Mouse (Mus musculus) neural tube, embryonic 14.5 days (tissue): Measurements from ENCODE around the gene Zfp280d. TPM values are rescaled to one million over a fixed set of nuclear protein-coding genes. Genes with fewer than 3 reads are reported as not detected.

Experiments
- ATAC-seq: fragments of 200-750 bp; cut with Nextera tagmentation; 2 replicates; pipeline ENCODE4 v1.8.0; 2017; ENCODE audit warnings: low read depth, mild to moderate bottlenecking, moderate TSS enrichment, moderate library complexity
- H3K27ac ChIP-seq: fragments of 300-500 bp; sonication (generic); 2 replicates; pipeline ENCODE4 v1.5.1; 2014; ENCODE audit warnings: low read depth, mild to moderate bottlenecking, control low read depth, low read length, moderate library complexity, mixed read lengths
- H3K27me3 ChIP-seq: fragments of 300-500 bp; sonication (generic); 2 replicates; pipeline ENCODE4 v1.6.1; 2014; ENCODE audit warnings: low read length; ENCODE audit not compliant: control insufficient read depth, insufficient read depth
- H3K36me3 ChIP-seq: fragments of 300-500 bp; sonication (generic); 2 replicates; pipeline ENCODE4 v1.6.1; 2014; ENCODE audit warnings: low read length, mixed read lengths; ENCODE audit not compliant: control insufficient read depth, insufficient read depth
- H3K4me1 ChIP-seq: fragments of 300-500 bp; sonication (generic); 2 replicates; pipeline ENCODE4 v1.6.1; 2014; ENCODE audit warnings: low read length; ENCODE audit not compliant: control insufficient read depth, insufficient read depth
- H3K4me2 ChIP-seq: fragments of 300-500 bp; sonication (generic); 2 replicates; pipeline ENCODE4 v1.6.1; 2014; ENCODE audit warnings: mild to moderate bottlenecking, low read depth, low read length, control low read depth
- H3K4me3 ChIP-seq: fragments of 300-500 bp; sonication (generic); 2 replicates; pipeline ENCODE4 v1.5.1; 2014; ENCODE audit warnings: low read depth, low read length, control low read depth, mixed read lengths
- H3K9ac ChIP-seq: fragments of 300-500 bp; sonication (generic); replicated peaks from 2 replicates; pipeline ENCODE4 v1.6.1; 2014; ENCODE audit warnings: low read depth, mild to moderate bottlenecking, control low read depth, low read length, mixed read lengths
- H3K9me3 ChIP-seq: fragments of 300-500 bp; sonication (generic); 2 replicates; pipeline ENCODE4 v1.6.1; 2016; ENCODE audit warnings: low read length; ENCODE audit not compliant: control insufficient read depth
- WGBS: fragments of 180-500 bp; shearing (Covaris S2); extraction: QIAGEN DNeasy Blood & Tissue Kit; methylation state at CpG from one replicate; pipeline ENCODE4 v1.1.7; 2014; 5-methylcytosine and 5-hydroxymethylcytosine counted together
- polyA plus RNA-seq: library from polyadenylated mRNA; unstranded; fragments of >200 nt; fragmentation: Nextera tagmentation; extraction: Ambion mirVana; gene quantifications from 2 replicates; pipeline ENCODE4 v1.2.1, GENCODE M21; 2014

Gene Zfp280d
- polyA plus RNA-seq, 1 experiment from 2014 or later, result 62.3 TPM

- Histone ChIP-seq H3K36me3 (0 out of 2 replicates have a peak, but pooled peaks cover 9% of the 10 kb centered on the region), H3K27me3 (no peaks in the 10 kb centered on the region), H3K4me3 (no peak overlapping the region), H3K9ac (no peak overlapping the region), H3K9me3 (no peaks in the 10 kb centered on the region), H3K27ac (no peak overlapping the region), H3K4me2 (no peak overlapping the region), H3K4me1 (no peaks in the 10 kb centered on the region)
- 87% methylated on average over 2 of the region's 2 CpGs for WGBS
- no peak for ATAC-seq
Observed at GRCm38 (mm10) chr9:72333221-72333620, 58.6 kb downstream of the Zfp280d start.

DNA sequence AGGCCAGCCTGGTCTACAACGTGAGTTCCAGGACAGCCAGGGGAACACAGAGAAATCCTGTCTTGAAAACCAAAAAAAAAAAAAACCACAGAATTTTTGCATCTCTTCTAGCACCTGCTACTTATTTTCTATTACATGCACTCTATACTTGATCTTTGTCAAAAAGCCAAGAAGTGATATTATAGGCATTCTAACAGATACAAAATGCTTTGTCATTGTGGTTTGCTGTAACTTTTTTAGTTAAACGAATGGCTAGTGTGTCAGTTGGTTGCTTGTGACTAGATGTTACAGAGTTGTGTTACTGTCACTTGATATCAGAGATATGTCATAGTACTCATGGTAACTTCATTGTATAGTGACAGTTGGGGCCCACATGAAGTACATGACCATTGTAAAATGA is 61.4 kb downstream of the Zfp280d start:
- H3K27ac ChIP-seq, result no peak overlapping the region
- H3K9me3 ChIP-seq, result no peaks in the 10 kb centered on the region
- no peak overlapping the region for H3K4me2 ChIP-seq
- ATAC-seq, result no peak
- H3K36me3 ChIP-seq, result peaks cover 9% of the 10 kb centered on the region; the same call in 1 of the 2 replicates
- no peaks in the 10 kb centered on the region for H3K27me3 ChIP-seq
- H3K9ac ChIP-seq, result no peak overlapping the region
- no peak overlapping the region for H3K4me3 ChIP-seq
- H3K4me1 ChIP-seq, result no peaks in the 10 kb centered on the region
- WGBS, result 96% methylated on average over 2 of the region's 2 CpGs

- Histone ChIP-seq H3K9me3 (no peaks in the 10 kb centered on the region), H3K4me1 (no peaks in the 10 kb centered on the region), H3K9ac (no peak overlapping the region), H3K27ac (no peak overlapping the region), H3K4me2 (no peak overlapping the region), H3K36me3 (peaks cover 4% of the 10 kb centered on the region; the same call in 1 of the 2 replicates), H3K4me3 (no peak overlapping the region), H3K27me3 (no peaks in the 10 kb centered on the region)
- no peak for ATAC-seq
- 94% methylated on average over 2 of the region's 2 CpGs for WGBS
Observed at GRCm38 (mm10) chr9:72339119-72339518, 64.5 kb downstream of the Zfp280d start.

DNA sequence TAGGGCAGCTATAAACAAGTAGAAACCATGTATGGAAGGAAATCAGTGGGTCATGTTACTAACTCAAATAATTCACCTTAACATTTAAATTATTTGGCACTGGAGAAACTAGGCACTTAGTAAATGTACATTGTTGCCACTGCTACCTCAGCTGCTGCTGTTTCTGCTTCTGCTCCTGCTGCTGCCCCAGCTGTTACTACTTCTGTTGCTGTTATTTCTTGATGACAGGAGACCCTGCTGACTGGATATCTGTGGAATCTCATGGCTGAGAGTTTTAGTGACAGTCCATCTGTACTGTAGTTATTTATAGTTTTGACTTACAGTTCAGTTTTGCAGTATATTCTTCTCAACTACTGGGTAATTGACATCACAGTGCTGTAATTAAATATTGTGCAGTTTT is 69.2 kb downstream of the Zfp280d start:
- peaks cover 4% of the 10 kb centered on the region; the same call in 1 of the 2 replicates for H3K36me3 ChIP-seq
- H3K9me3 ChIP-seq, result no peaks in the 10 kb centered on the region
- no peak overlapping the region for H3K27ac ChIP-seq
- no peak overlapping the region for H3K4me3 ChIP-seq
- H3K27me3 ChIP-seq, result no peaks in the 10 kb centered on the region
- H3K4me1 ChIP-seq, result no peaks in the 10 kb centered on the region
- ATAC-seq, result no peak
- H3K9ac ChIP-seq, result no peak overlapping the region
- H3K4me2 ChIP-seq, result no peak overlapping the region

GRCm38 (mm10) chr9:72372359-72372758 is 97.7 kb downstream of the Zfp280d start:
- Histone ChIP-seq H3K4me3 (no peak overlapping the region), H3K4me1 (no peaks in the 10 kb centered on the region), H3K36me3 (no peaks in the 10 kb centered on the region), H3K27ac (no peak overlapping the region), H3K4me2 (no peak overlapping the region), H3K27me3 (no peaks in the 10 kb centered on the region), H3K9ac (no peak overlapping the region), H3K9me3 (peaks cover 2% of the 10 kb centered on the region; the same call in 1 of the 2 replicates)
- 92% methylated on average over 2 of the region's 2 CpGs for WGBS
- ATAC-seq, result no peak

DNA sequence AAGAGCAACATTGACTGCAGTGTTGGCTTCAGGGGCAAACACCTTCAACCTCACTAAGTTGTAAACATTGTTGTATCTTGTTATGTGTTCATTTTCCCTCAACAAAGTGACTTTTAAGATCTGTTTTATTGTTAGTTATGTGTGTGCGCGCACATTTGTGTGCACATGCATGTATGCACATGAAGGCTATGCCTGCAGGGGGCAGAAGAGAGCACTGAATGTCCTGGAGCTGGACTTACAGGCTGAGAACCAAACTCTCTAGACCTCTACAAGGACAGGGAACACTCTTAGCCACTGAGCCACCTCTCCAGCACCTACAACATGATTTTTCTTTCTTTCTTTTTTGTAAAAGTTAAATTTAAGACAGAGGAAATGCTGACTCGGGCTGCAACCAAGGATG is 99.4 kb downstream of the Zfp280d start:
- Histone ChIP-seq H3K4me1 (no peaks in the 10 kb centered on the region), H3K4me3 (no peak overlapping the region), H3K9me3 (no peaks in the 10 kb centered on the region), H3K36me3 (no peaks in the 10 kb centered on the region), H3K4me2 (no peak overlapping the region), H3K9ac (no peak overlapping the region), H3K27me3 (no peaks in the 10 kb centered on the region), H3K27ac (no peak overlapping the region)
- WGBS, result 95% methylated on average over 3 of the region's 3 CpGs
- ATAC-seq, result no peak

- Histone ChIP-seq H3K4me1 (no peaks in the 10 kb centered on the region), H3K36me3 (no peaks in the 10 kb centered on the region), H3K27ac (no peak overlapping the region), H3K4me2 (no peak overlapping the region), H3K27me3 (no peaks in the 10 kb centered on the region), H3K9me3 (no peaks in the 10 kb centered on the region), H3K9ac (no peak overlapping the region), H3K4me3 (no peak overlapping the region)
- ATAC-seq, result no peak
- WGBS, result 65% methylated on average over 4 of the region's 4 CpGs
Observed at GRCm38 (mm10) chr9:72374996-72375395, 100.3 kb downstream of the Zfp280d start.

- Histone ChIP-seq H3K27me3 (no peaks in the 10 kb centered on the region), H3K4me1 (no peaks in the 10 kb centered on the region), H3K27ac (no peak overlapping the region), H3K9me3 (no peaks in the 10 kb centered on the region), H3K4me2 (no peak overlapping the region), H3K36me3 (no peaks in the 10 kb centered on the region), H3K9ac (no peak overlapping the region), H3K4me3 (no peak overlapping the region)
- WGBS, result 78% methylated on average over 3 of the region's 3 CpGs
- ATAC-seq, result no peak
Observed at GRCm38 (mm10) chr9:72375639-72376038, 101.0 kb downstream of the Zfp280d start.

DNA sequence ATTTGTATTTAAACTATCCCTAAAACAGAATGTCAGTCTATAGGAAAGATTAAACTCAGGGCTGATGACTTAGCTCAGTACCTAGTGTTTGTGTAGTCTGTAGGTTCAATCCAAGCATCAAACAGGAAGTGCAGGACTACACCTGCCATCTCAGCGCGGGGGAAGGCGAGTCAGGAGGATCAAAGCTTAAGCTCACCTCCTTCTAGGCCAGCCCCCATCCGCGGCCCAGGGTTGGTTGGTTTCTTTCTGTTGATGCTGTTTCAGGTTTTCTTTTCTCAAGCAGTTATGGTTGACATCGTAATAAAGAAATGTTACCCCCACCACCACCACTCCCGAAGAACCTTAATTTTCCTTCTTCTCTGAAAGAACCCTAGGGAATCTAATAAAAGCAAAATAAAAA is 111.1 kb downstream of the Zfp280d start:
- Histone ChIP-seq H3K4me2 (no peak overlapping the region), H3K27me3 (no peaks in the 10 kb centered on the region), H3K9ac (no peak overlapping the region), H3K9me3 (no peaks in the 10 kb centered on the region), H3K4me3 (no peak overlapping the region), H3K27ac (no peak overlapping the region), H3K36me3 (no peaks in the 10 kb centered on the region), H3K4me1 (no peaks in the 10 kb centered on the region)
- 84% methylated on average over 7 of the region's 7 CpGs for WGBS
- ATAC-seq, result no peak

DNA sequence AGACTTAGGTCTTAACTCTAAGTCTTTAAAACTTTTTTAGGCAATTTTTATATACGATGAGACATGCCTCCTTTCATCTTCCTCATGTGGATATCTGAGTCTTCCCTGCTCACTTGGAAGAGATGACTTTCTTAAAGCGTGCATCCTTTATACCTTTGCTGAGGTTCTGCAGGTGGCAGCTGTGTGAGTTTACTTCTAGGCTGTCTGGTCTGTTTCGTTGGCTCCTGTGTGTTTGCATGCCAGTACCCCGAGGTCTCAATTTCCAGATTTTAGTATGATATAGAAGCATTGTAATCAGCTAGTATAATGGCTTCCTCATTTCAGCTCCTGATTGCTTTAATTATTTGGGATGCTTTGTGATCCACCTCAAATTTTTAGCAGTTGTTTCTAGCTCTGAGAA is 114.3 kb downstream of the Zfp280d start:
- no peak overlapping the region for H3K9ac ChIP-seq
- no peaks in the 10 kb centered on the region for H3K36me3 ChIP-seq
- no peak overlapping the region for H3K4me3 ChIP-seq
- no peak overlapping the region for H3K27ac ChIP-seq
- H3K4me2 ChIP-seq, result no peak overlapping the region
- no peak for ATAC-seq
- no peaks in the 10 kb centered on the region for H3K27me3 ChIP-seq
- no peaks in the 10 kb centered on the region for H3K4me1 ChIP-seq
- no peaks in the 10 kb centered on the region for H3K9me3 ChIP-seq
- WGBS, result 88% methylated on average over 4 of the region's 4 CpGs
